Mouse (Mus musculus) monocyte, adult 2 months (primary cell): Measurements from ENCODE around the gene Gm19402.
"Not testable (repeated sequence)": the region's sequence is repeated elsewhere in the genome, so short reads cannot be mapped to it uniquely, and the experiment has no call there.

Source experiments
- DNase-seq, 2 experiments: peaks; one replicate each; pipeline ENCODE4 v3.0.0; 2022; ENCODE audit warnings: low spot score in 2 of 2, low read depth in 1 of 2

Gene Gm19402

GRCm38 (mm10) chr10:77690356-77690807 is at the start of gene Gm19402:
Gm19402 (minus strand) TSS chr10:77690757.
- DNase-seq, result not testable (repeated sequence)

GRCm38 (mm10) chr10:77738929-77739328 is 48.4 kb upstream of the Gm19402 start:
- DNase-seq, result no peak

- DNase-seq, result no peak
Observed at GRCm38 (mm10) chr10:77735928-77736327, 45.4 kb upstream of the Gm19402 start.

GRCm38 (mm10) chr10:77729241-77729640 is 38.7 kb upstream of the Gm19402 start:
- no peak for DNase-seq

- no peak for DNase-seq
Observed at GRCm38 (mm10) chr10:77728280-77728679, 37.7 kb upstream of the Gm19402 start.

GRCm38 (mm10) chr10:77726186-77726585 is 35.6 kb upstream of the Gm19402 start, which contains the start of gene Gm10100:
Gm10100 (plus strand) TSS chr10:77726486.
- no peak for DNase-seq

- DNase-seq, result no peak
Observed at GRCm38 (mm10) chr10:77724855-77725254, 34.3 kb upstream of the Gm19402 start.

- not testable (repeated sequence) for DNase-seq
Observed at GRCm38 (mm10) chr10:77720299-77720698, 29.7 kb upstream of the Gm19402 start, which contains the start of gene Krtap12-1. Krtap12-1 (plus strand) TSS chr10:77720599.

GRCm38 (mm10) chr10:77715507-77715906 is 24.9 kb upstream of the Gm19402 start, which contains the start of gene Gm10142:
Gm10142 (plus strand) TSS chr10:77715807.
- DNase-seq, result no peak

- DNase-seq, result no peak
Observed at GRCm38 (mm10) chr10:77713734-77714133, 23.2 kb upstream of the Gm19402 start.

- not testable (repeated sequence) for DNase-seq
Observed at GRCm38 (mm10) chr10:77711157-77711556, 20.6 kb upstream of the Gm19402 start, which contains the start of gene Gm10024. Gm10024 (plus strand) TSS chr10:77711457.

- no peak for DNase-seq
Observed at GRCm38 (mm10) chr10:77709831-77710230, 19.3 kb upstream of the Gm19402 start.

- DNase-seq, result no peak
Observed at GRCm38 (mm10) chr10:77706326-77706725, 15.8 kb upstream of the Gm19402 start, which contains the start of gene Gm10272. Gm10272 (plus strand) TSS chr10:77706626.

- no peak for DNase-seq
Observed at GRCm38 (mm10) chr10:77697133-77697532, 6.6 kb upstream of the Gm19402 start, which contains the start of gene Gm9508. Gm9508 (minus strand) TSS chr10:77697233.

- no peak for DNase-seq
Observed at GRCm38 (mm10) chr10:77687021-77687420, 3.5 kb downstream of the Gm19402 start.

- DNase-seq, result no peak
Observed at GRCm38 (mm10) chr10:77685895-77686664, 4.5 kb downstream of the Gm19402 start, which contains the start of gene Tspear. Tspear (plus strand) TSS chr10:77686569.

GRCm38 (mm10) chr10:77684181-77684580 is 6.4 kb downstream of the Gm19402 start:
- DNase-seq, result no peak

- no peak for DNase-seq
Observed at GRCm38 (mm10) chr10:77682994-77683393, 7.6 kb downstream of the Gm19402 start.

- DNase-seq, result no peak
Observed at GRCm38 (mm10) chr10:77677562-77677961, 13.0 kb downstream of the Gm19402 start.

GRCm38 (mm10) chr10:77673765-77674164 is 16.8 kb downstream of the Gm19402 start:
- no peak for DNase-seq

- DNase-seq, result no peak
Observed at GRCm38 (mm10) chr10:77671519-77671918, 19.0 kb downstream of the Gm19402 start.

- DNase-seq, result no peak
Observed at GRCm38 (mm10) chr10:77670710-77671109, 19.8 kb downstream of the Gm19402 start.
